Mouse (Mus musculus): ENCODE data around the gene Vmn2r2. TPM values are rescaled to one million over a fixed set of nuclear protein-coding genes. Genes with fewer than 3 reads are reported as not detected.

Vmn2r2 gene
- not detected for total RNA-seq (2021)

DNA sequence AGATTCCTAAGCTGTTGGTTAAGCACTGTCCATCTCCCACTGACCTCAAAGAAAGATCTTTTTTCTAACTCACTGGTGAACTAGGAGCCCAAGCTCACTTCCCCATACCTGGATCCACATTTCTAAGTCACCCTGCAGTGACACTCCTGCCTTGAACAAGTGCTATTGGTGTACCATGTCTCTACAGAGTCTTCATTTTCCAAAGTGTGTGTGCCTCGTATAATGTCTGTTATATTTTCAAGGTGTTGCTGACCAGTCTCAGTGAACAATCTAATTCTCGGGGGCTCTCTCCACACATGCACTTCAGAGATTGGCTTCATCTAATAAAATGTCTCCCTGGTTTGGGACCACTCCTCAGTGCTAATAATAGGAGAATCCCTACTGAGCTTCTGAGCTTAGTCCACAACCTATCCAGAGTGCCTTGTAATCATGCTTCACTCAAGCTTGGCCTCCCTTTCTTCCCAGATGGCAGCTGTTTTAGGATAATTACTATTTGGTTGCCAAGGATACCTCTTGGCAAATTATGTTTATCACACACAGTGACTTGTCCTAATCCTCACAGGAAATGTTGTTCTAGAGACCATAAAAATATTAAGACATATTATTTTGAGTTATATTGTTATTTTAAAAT is at the start of gene Vmn2r2:
Vmn2r2 (minus strand) TSS at position 51 of the 631 bp plus-strand sequence.
- intact Hi-C loops (cut with DNase I) = no loop called here
- DNase-seq = peak; percentile 3

GRCm38 (mm10) chr3:64113352-64114046 is 28.2 kb downstream of the Vmn2r2 start:
- intact Hi-C loops (cut with DNase I) = no loop called here
- peak; percentile 59 for DNase-seq

DNA sequence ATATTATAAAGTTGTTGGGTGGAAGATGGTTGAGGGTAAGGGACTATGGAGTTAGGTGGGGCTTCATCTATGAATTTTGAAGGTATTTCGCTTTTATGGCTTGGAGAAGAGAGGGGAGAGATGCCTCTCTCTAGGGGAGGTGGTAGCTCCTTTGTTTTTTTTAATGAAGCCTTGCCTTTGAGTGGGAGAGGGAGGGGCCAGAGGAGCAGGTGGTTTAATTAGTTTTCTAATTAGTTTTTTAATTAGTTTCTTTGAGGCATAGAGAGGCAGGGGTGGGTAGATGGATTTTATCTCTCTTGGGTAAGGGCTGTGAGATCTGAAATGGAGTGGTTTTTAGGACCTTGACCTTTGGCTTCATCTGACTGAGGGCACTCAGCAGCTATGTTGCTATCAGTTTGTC is 29.0 kb downstream of the Vmn2r2 start:
- intact Hi-C loops (cut with DNase I) = no loop called here
- DNase-seq = peak; percentile 8

DNA sequence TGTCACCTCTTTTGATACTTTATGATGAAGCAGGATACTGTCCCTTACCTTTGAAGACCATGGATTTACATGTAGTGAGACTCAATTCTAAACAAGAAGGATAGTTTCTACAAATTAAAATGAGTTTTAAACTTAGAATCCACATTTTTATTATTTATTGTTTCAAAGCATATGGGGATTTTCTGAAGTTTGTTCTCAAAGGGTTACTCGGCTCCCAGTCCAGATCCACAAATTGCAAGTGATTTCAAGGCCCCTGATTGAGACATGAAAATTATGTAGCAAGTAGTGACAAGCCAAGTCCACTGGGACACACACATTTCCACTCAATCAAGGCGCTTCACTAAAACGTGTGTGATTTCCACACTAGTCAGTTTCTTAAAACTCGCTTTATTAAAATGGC is 60.5 kb downstream of the Vmn2r2 start, which contains the start of gene Vmn2r1:
Vmn2r1 (plus strand) TSS at position 301 of the 400 bp plus-strand sequence.
- no peak for DNase-seq
- intact Hi-C loops (cut with DNase I) = no loop called here

Other genes starting within 250 kb of the Vmn2r2 start
- gene Plch1, start 242.5 kb downstream of the Vmn2r2 start, total RNA-seq (2021) = 1 to 10 TPM; 7.6 to 9.0 TPM
- gene E130311K13Rik, start 212.5 kb downstream of the Vmn2r2 start, total RNA-seq (2021) = 10 to 100 TPM; 12.5 to 13.2 TPM
- 10 to 100 TPM; 20.6 to 21.1 TPM for gene Slc33a1, start 177.2 kb downstream of the Vmn2r2 start, total RNA-seq (2021)
- 10 to 100 TPM; 47.1 to 47.8 TPM for gene Gmps, start 165.8 kb downstream of the Vmn2r2 start, total RNA-seq (2021)
- under 1 TPM; 0.84 to 0.89 TPM for gene Vmn2r1, start 60.4 kb downstream of the Vmn2r2 start, total RNA-seq (2021)
- gene Vmn2r3, start 147.8 kb upstream of the Vmn2r2 start, total RNA-seq (2021) = not detected